ENCODE assay signal across 35 mouse cellular contexts in genomic region chr2:85319106-85319505, GRCm38 (mm10). TPM values are rescaled to one million over a fixed set of nuclear protein-coding genes. Genes with fewer than 3 reads are reported as not detected.
A peak's percentile ranks its signal among the peaks of the same experiment; 100 is the strongest.
DNase-seq lines count a peak whose midpoint lies in the region; ATAC-seq lines count a peak whose summit lies in the region.
"Had no signal": no experiment of that assay in that cellular context is flagged by ENCODE, and none has a peak within 500 bp of the region (broad histone marks: within the 10 kb centered on the region; RNA-seq: fewer than 3 reads in every experiment).

No protein-coding gene starts in this region.

- no peaks in the 10 kb centered on the region for H3K27me3 ChIP-seq in embryonic facial prominence, embryonic 11.5 days (ENCODE audit: control insufficient read depth, insufficient read depth, low read length)
- H3K27me3 ChIP-seq in embryonic facial prominence, embryonic 10.5 days (replicated peaks; ENCODE audit: low read depth, poor library complexity, severe bottlenecking) = no peaks in the 10 kb centered on the region
- H3K27me3 ChIP-seq in heart, embryonic 10.5 days (ENCODE audit: insufficient read depth, poor library complexity, severe bottlenecking) = no peaks in the 10 kb centered on the region
- H3K27me3 ChIP-seq: embryonic facial prominence, embryonic 13.5 days; heart, embryonic 13.5 days; hindbrain, embryonic 12.5 days; liver, embryonic 15.5 days; lung, embryonic 15.5 days; stomach, embryonic 15.5 days had no signal

- no peak overlapping the region for H3K4me2 ChIP-seq in embryonic facial prominence, embryonic 11.5 days (ENCODE audit: low read depth, low read length)
- H3K4me2 ChIP-seq: embryonic facial prominence, embryonic 13.5 days; heart, embryonic 13.5 days; hindbrain, embryonic 12.5 days; liver, embryonic 15.5 days; lung, embryonic 15.5 days; stomach, embryonic 15.5 days had no signal

- intact Hi-C loops in heart, postnatal 10 days (cut with DNase I) = no loop called here

- H3K4me3 ChIP-seq in embryonic facial prominence, embryonic 11.5 days (ENCODE audit: low read depth, low read length) = no peak overlapping the region
- H3K4me3 ChIP-seq in embryonic facial prominence, embryonic 10.5 days = no peak overlapping the region
- no peak overlapping the region for H3K4me3 ChIP-seq in heart, embryonic 10.5 days
- H3K4me3 ChIP-seq: embryonic facial prominence, embryonic 13.5 days; heart, embryonic 13.5 days; hindbrain, embryonic 12.5 days; liver, embryonic 15.5 days; lung, embryonic 15.5 days; stomach, embryonic 15.5 days had no signal

- H3K9me3 ChIP-seq in embryonic facial prominence, embryonic 11.5 days (replicated peaks; ENCODE audit: control insufficient read depth, low read length) = no peaks in the 10 kb centered on the region
- no peaks in the 10 kb centered on the region for H3K9me3 ChIP-seq in embryonic facial prominence, embryonic 10.5 days
- no peaks in the 10 kb centered on the region for H3K9me3 ChIP-seq in heart, embryonic 10.5 days
- H3K9me3 ChIP-seq: embryonic facial prominence, embryonic 13.5 days; heart, embryonic 13.5 days; hindbrain, embryonic 12.5 days; liver, embryonic 15.5 days; lung, embryonic 15.5 days; stomach, embryonic 15.5 days had no signal

- H3K4me1 ChIP-seq in embryonic facial prominence, embryonic 11.5 days (ENCODE audit: control insufficient read depth, insufficient read depth, low read length) = no peaks in the 10 kb centered on the region
- H3K4me1 ChIP-seq in embryonic facial prominence, embryonic 10.5 days = peaks cover 3% of the 10 kb centered on the region; the same call in 1 of the 2 replicates
- no peaks in the 10 kb centered on the region for H3K4me1 ChIP-seq in heart, embryonic 10.5 days
- H3K4me1 ChIP-seq: embryonic facial prominence, embryonic 13.5 days; heart, embryonic 13.5 days; hindbrain, embryonic 12.5 days; liver, embryonic 15.5 days; lung, embryonic 15.5 days; stomach, embryonic 15.5 days had no signal

- no peaks in the 10 kb centered on the region for H3K36me3 ChIP-seq in embryonic facial prominence, embryonic 11.5 days (replicated peaks; ENCODE audit: control insufficient read depth, insufficient read depth, low read depth, low read length)
- H3K36me3 ChIP-seq in embryonic facial prominence, embryonic 10.5 days (replicated peaks) = no peaks in the 10 kb centered on the region
- no peaks in the 10 kb centered on the region for H3K36me3 ChIP-seq in heart, embryonic 10.5 days
- H3K36me3 ChIP-seq: embryonic facial prominence, embryonic 13.5 days; heart, embryonic 13.5 days; hindbrain, embryonic 12.5 days; liver, embryonic 15.5 days; lung, embryonic 15.5 days; stomach, embryonic 15.5 days had no signal

- DNase-seq in embryonic facial prominence, embryonic 11.5 days (ENCODE audit: low spot score) = peak; percentile 36
- DNase-seq in embryonic facial prominence, embryonic 10.5 days (ENCODE audit: low spot score) = no peak
- peak; percentile 13 to 15 for DNase-seq in heart, postnatal 10 days
- no peak for DNase-seq in heart, embryonic 10.5 days (ENCODE audit: low spot score)
- DNase-seq in Muller cell, postnatal 12 days (ENCODE audit: inconsistent ontology term) = peak; percentile 54
- DNase-seq in forelimb bud, embryonic 11.5 days (ENCODE audit: low read depth, low spot score) = peak; percentile 29
- DNase-seq in adrenal gland, postnatal 36 days = no peak
- no peak for DNase-seq in right cerebral cortex, adult 2 months (ENCODE audit: low spot score in 2 of 2)
- DNase-seq: adrenal gland, adult 2 months; cerebellum, adult 8-10 months; cerebellum, postnatal 36 days; gastrocnemius, postnatal 25 days; heart, adult 18-20 months; kidney, adult 18-20 months; kidney, postnatal 4 days; liver; lung, postnatal 36 days; midbrain, embryonic 14.5 days; thymus, adult 18-20 months; thymus, postnatal 4 days had no signal

- no peak overlapping the region for H3K9ac ChIP-seq in embryonic facial prominence, embryonic 11.5 days (replicated peaks; ENCODE audit: low read length)
- H3K9ac ChIP-seq: embryonic facial prominence, embryonic 13.5 days; heart, embryonic 13.5 days; hindbrain, embryonic 12.5 days; liver, embryonic 15.5 days; lung, embryonic 15.5 days; stomach, embryonic 15.5 days had no signal

- H3K27ac ChIP-seq in embryonic facial prominence, embryonic 11.5 days (replicated peaks; ENCODE audit: low read depth, low read length) = no peak overlapping the region
- H3K27ac ChIP-seq in embryonic facial prominence, embryonic 10.5 days (replicated peaks) = no peak overlapping the region
- H3K27ac ChIP-seq in heart, embryonic 10.5 days = no peak overlapping the region
- H3K27ac ChIP-seq: embryonic facial prominence, embryonic 13.5 days; heart, embryonic 13.5 days; hindbrain, embryonic 12.5 days; liver, embryonic 15.5 days; lung, embryonic 15.5 days; stomach, embryonic 15.5 days had no signal

- ATAC-seq in embryonic facial prominence, embryonic 11.5 days (replicated peaks; ENCODE audit: insufficient number of reproducible peaks, low FRiP score, low TSS enrichment, low read depth) = no peak
- ATAC-seq: Patski had no signal

- 47% methylated on average over 1 of the region's 1 CpGs for WGBS in embryonic facial prominence, embryonic 11.5 days
- WGBS in embryonic facial prominence, embryonic 10.5 days = 47% methylated on average over 1 of the region's 1 CpGs
- 83% methylated on average over 1 of the region's 1 CpGs for WGBS in heart, embryonic 10.5 days

RNA-seq across cellular contexts. Expression of gene Olfr987, which starts 20.0 kb away (rescaled TPM):
- polyA plus RNA-seq in embryonic facial prominence, embryonic 11.5 days (2014; fragmentation: Nextera tagmentation; extraction: Ambion mirVana) = not detected in 2 replicates
- polyA plus RNA-seq in embryonic facial prominence, embryonic 10.5 days (2016; fragmentation: Nextera tagmentation; extraction: Ambion mirVana) = not detected in 2 replicates
- total RNA-seq in heart, postnatal 10 days (2021) = not detected
- polyA plus RNA-seq in heart, embryonic 10.5 days (2016; fragmentation: Nextera tagmentation; extraction: Ambion mirVana) = not detected in 2 replicates
- total RNA-seq in adrenal gland, postnatal 36 days (2021) = not detected
- total RNA-seq: adrenal gland, adult 2 months; ES-E14; gastrocnemius, postnatal 25 days; heart, adult 18-20 months; heart, postnatal 25 days; layer of hippocampus, postnatal 25 days; left cerebral cortex, postnatal 10 days; megakaryocyte-erythroid progenitor cell, adult 5-6 weeks had no signal
- polyA plus RNA-seq: adrenal gland, adult 2 months; embryonic facial prominence, embryonic 13.5 days; heart, embryonic 13.5 days; hindbrain, embryonic 12.5 days; kidney, embryonic 16.5 days; liver, embryonic 15.5 days; lung, embryonic 15.5 days; midbrain, embryonic 14.5 days; neural tube, embryonic 11.5 days; Patski; spleen, adult 2 months; stomach, embryonic 15.5 days had no signal

RNA-seq across cellular contexts. Expression of gene Olfr988, which starts 43.9 kb away (rescaled TPM):
- not detected in 2 replicates for polyA plus RNA-seq in embryonic facial prominence, embryonic 11.5 days (2014; fragmentation: Nextera tagmentation; extraction: Ambion mirVana)
- polyA plus RNA-seq in embryonic facial prominence, embryonic 10.5 days (2016; fragmentation: Nextera tagmentation; extraction: Ambion mirVana) = not detected in 2 replicates
- total RNA-seq in heart, postnatal 10 days (2021) = not detected
- not detected in 2 replicates for polyA plus RNA-seq in heart, embryonic 10.5 days (2016; fragmentation: Nextera tagmentation; extraction: Ambion mirVana)
- not detected for total RNA-seq in adrenal gland, postnatal 36 days (2021)
- total RNA-seq: adrenal gland, adult 2 months; ES-E14; gastrocnemius, postnatal 25 days; heart, adult 18-20 months; heart, postnatal 25 days; layer of hippocampus, postnatal 25 days; left cerebral cortex, postnatal 10 days; megakaryocyte-erythroid progenitor cell, adult 5-6 weeks had no signal
- polyA plus RNA-seq: adrenal gland, adult 2 months; embryonic facial prominence, embryonic 13.5 days; heart, embryonic 13.5 days; hindbrain, embryonic 12.5 days; kidney, embryonic 16.5 days; liver, embryonic 15.5 days; lung, embryonic 15.5 days; midbrain, embryonic 14.5 days; neural tube, embryonic 11.5 days; Patski; spleen, adult 2 months; stomach, embryonic 15.5 days had no signal

Comparison
In these comparisons a context has a peak if more than half of its experiments do, and no peak if none do; other contexts are left out.
1. DNase-seq: peak in embryonic facial prominence, embryonic 11.5 days (single experiment), heart, postnatal 10 days (2 of 2), Muller cell, postnatal 12 days (single experiment) and forelimb bud, embryonic 11.5 days (single experiment); none in embryonic facial prominence, embryonic 10.5 days (single experiment), heart, embryonic 10.5 days (single experiment), adrenal gland, postnatal 36 days (0 of 2) and right cerebral cortex, adult 2 months (0 of 2).